Mouse (Mus musculus): ENCODE measurements around the gene Tmem246.
"Not testable (repeated sequence)": the region's sequence is repeated elsewhere in the genome, so short reads cannot be mapped to it uniquely, and the experiment has no call there.

GRCm38 (mm10) chr4:49619861-49620260 lies 22.2 kb upstream of the Tmem246 start:
- not testable (repeated sequence) for TF ChIP-seq CTCF (IDR thresholded peaks at IDR 0.05; ENCODE audit: low read depth, low read length); POLR2A (IDR thresholded peaks at IDR 0.05; ENCODE audit: extremely low read depth, insufficient read depth, low read length)

Measured in liver, adult 2 months (tissue).